Mouse (Mus musculus): ENCODE measurements around the gene Vpreb2. TPM values are rescaled to one million over a fixed set of nuclear protein-coding genes. Genes with fewer than 3 reads are reported as not detected.
"Not testable (repeated sequence)": the region's sequence is repeated elsewhere in the genome, so short reads cannot be mapped to it uniquely, and the experiment has no call there.

Gene Vpreb2
- polyA plus RNA-seq, 1 experiment from 2014 or later: not detected

- H3K27me3 ChIP-seq: 0 out of 2 replicates have a peak, but pooled peaks cover 3% of the 10 kb centered on the region
- no peak overlapping the region for H3K4me3 ChIP-seq (replicated peaks)
- peak overlapping the region; percentile 88 for H3K27ac ChIP-seq
- H3K9me3 ChIP-seq: no peaks in the 10 kb centered on the region
- no peak overlapping the region for H3K4me2 ChIP-seq (replicated peaks)
- peak overlapping the region; percentile 36; the same call in 1 of the 2 replicates for H3K9ac ChIP-seq (replicated peaks)
- 34% methylated on average over 4 of the region's 4 CpGs for WGBS
- H3K4me1 ChIP-seq (replicated peaks): peaks cover 23% of the 10 kb centered on the region
- H3K36me3 ChIP-seq: no peaks in the 10 kb centered on the region
- ATAC-seq: peak; percentile 82
Measured at GRCm38 (mm10) chr16:17950068-17950467, 30.2 kb upstream of the Vpreb2 start.

GRCm38 (mm10) chr16:17951618-17952017 lies 28.6 kb upstream of the Vpreb2 start:
- Histone ChIP-seq H3K4me2 (replicated peaks) (no peak overlapping the region), H3K27me3 (no peaks in the 10 kb centered on the region), H3K9me3 (0 out of 2 replicates have a peak, but pooled peaks cover 4% of the 10 kb centered on the region), H3K27ac (no peak overlapping the region), H3K4me3 (replicated peaks) (no peak overlapping the region), H3K4me1 (replicated peaks) (peaks cover 23% of the 10 kb centered on the region), H3K36me3 (no peaks in the 10 kb centered on the region), H3K9ac (replicated peaks) (no peak overlapping the region)
- 91% methylated on average over 4 of the region's 4 CpGs for WGBS
- ATAC-seq: no peak

GRCm38 (mm10) chr16:17956052-17956638 lies 24.1 kb upstream of the Vpreb2 start:
- H3K36me3 ChIP-seq; H3K27me3 ChIP-seq; H3K4me2 ChIP-seq (replicated peaks); H3K9ac ChIP-seq (replicated peaks); H3K4me3 ChIP-seq (replicated peaks); H3K4me1 ChIP-seq (replicated peaks); H3K27ac ChIP-seq; H3K9me3 ChIP-seq; ATAC-seq: not testable (repeated sequence)
- 96% methylated on average over 17 of the region's 17 CpGs for WGBS

GRCm38 (mm10) chr16:17962091-17962490 lies 18.1 kb upstream of the Vpreb2 start:
- Histone ChIP-seq H3K36me3 (no peaks in the 10 kb centered on the region), H3K9ac (replicated peaks) (no peak overlapping the region), H3K4me2 (replicated peaks) (no peak overlapping the region), H3K27ac (no peak overlapping the region), H3K9me3 (no peaks in the 10 kb centered on the region; the same call in 1 of the 2 replicates), H3K27me3 (no peaks in the 10 kb centered on the region), H3K4me1 (replicated peaks) (no peaks in the 10 kb centered on the region), H3K4me3 (replicated peaks) (no peak overlapping the region)
- ATAC-seq: no peak
- 86% methylated on average over 7 of the region's 7 CpGs for WGBS

- H3K36me3 ChIP-seq: no peaks in the 10 kb centered on the region
- H3K4me2 ChIP-seq (replicated peaks): no peak overlapping the region
- no peak overlapping the region for H3K4me3 ChIP-seq (replicated peaks)
- 76% methylated on average over 5 of the region's 5 CpGs for WGBS
- H3K4me1 ChIP-seq (replicated peaks): no peaks in the 10 kb centered on the region
- H3K27me3 ChIP-seq: no peaks in the 10 kb centered on the region
- ATAC-seq: no peak
- no peaks in the 10 kb centered on the region for H3K9me3 ChIP-seq
- H3K27ac ChIP-seq: no peak overlapping the region
- no peak overlapping the region for H3K9ac ChIP-seq (replicated peaks)
Measured at GRCm38 (mm10) chr16:17971853-17972252, 8.4 kb upstream of the Vpreb2 start.

GRCm38 (mm10) chr16:17977840-17978239 lies 2.4 kb upstream of the Vpreb2 start:
- H3K27ac ChIP-seq; H3K4me2 ChIP-seq (replicated peaks); H3K36me3 ChIP-seq; H3K4me1 ChIP-seq (replicated peaks); H3K27me3 ChIP-seq; H3K4me3 ChIP-seq (replicated peaks); H3K9me3 ChIP-seq; ATAC-seq; H3K9ac ChIP-seq (replicated peaks): not testable (repeated sequence)
- WGBS: 71% methylated on average over 7 of the region's 7 CpGs

GRCm38 (mm10) chr16:17983201-17983600 lies 3.0 kb downstream of the Vpreb2 start:
- no peaks in the 10 kb centered on the region for H3K9me3 ChIP-seq
- H3K4me2 ChIP-seq (replicated peaks): no peak overlapping the region
- no peaks in the 10 kb centered on the region for H3K36me3 ChIP-seq
- no peaks in the 10 kb centered on the region for H3K4me1 ChIP-seq (replicated peaks)
- WGBS: 90% methylated on average over 2 of the region's 2 CpGs
- no peak overlapping the region for H3K4me3 ChIP-seq (replicated peaks)
- ATAC-seq: no peak
- no peak overlapping the region for H3K27ac ChIP-seq
- H3K27me3 ChIP-seq: no peaks in the 10 kb centered on the region; the same call in 1 of the 2 replicates
- H3K9ac ChIP-seq (replicated peaks): no peak overlapping the region

- no peak overlapping the region for H3K4me2 ChIP-seq (replicated peaks)
- H3K4me3 ChIP-seq (replicated peaks): no peak overlapping the region
- no peaks in the 10 kb centered on the region; the same call in 1 of the 2 replicates for H3K27me3 ChIP-seq
- no peak overlapping the region for H3K9ac ChIP-seq (replicated peaks)
- 79% methylated on average over 5 of the region's 5 CpGs for WGBS
- no peak for ATAC-seq
- H3K27ac ChIP-seq: no peak overlapping the region
- no peaks in the 10 kb centered on the region for H3K9me3 ChIP-seq
- H3K4me1 ChIP-seq (replicated peaks): no peaks in the 10 kb centered on the region
- H3K36me3 ChIP-seq: no peaks in the 10 kb centered on the region
Measured at GRCm38 (mm10) chr16:17984231-17984630, 4.0 kb downstream of the Vpreb2 start.

- H3K4me1 ChIP-seq (replicated peaks): no peaks in the 10 kb centered on the region
- peaks cover 4% of the 10 kb centered on the region; the same call in 1 of the 2 replicates for H3K9me3 ChIP-seq
- H3K27me3 ChIP-seq: no peaks in the 10 kb centered on the region; the same call in 1 of the 2 replicates
- no peak overlapping the region for H3K4me2 ChIP-seq (replicated peaks)
- no peak overlapping the region for H3K4me3 ChIP-seq (replicated peaks)
- no peak overlapping the region for H3K9ac ChIP-seq (replicated peaks)
- H3K36me3 ChIP-seq: no peaks in the 10 kb centered on the region
- no peak for ATAC-seq
- H3K27ac ChIP-seq: no peak overlapping the region
- WGBS: 60% methylated on average over 5 of the region's 5 CpGs
Measured at GRCm38 (mm10) chr16:17985078-17985477, 4.8 kb downstream of the Vpreb2 start.

GRCm38 (mm10) chr16:17986456-17987132 lies 6.4 kb downstream of the Vpreb2 start:
- WGBS: 50% methylated on average over 10 of the region's 10 CpGs
- Histone ChIP-seq H3K36me3 (no peaks in the 10 kb centered on the region), H3K9me3 (peaks cover 10% of the 10 kb centered on the region), H3K27me3 (no peaks in the 10 kb centered on the region; the same call in 1 of the 2 replicates), H3K4me2 (replicated peaks) (no peak overlapping the region), H3K4me3 (replicated peaks) (no peak overlapping the region), H3K4me1 (replicated peaks) (no peaks in the 10 kb centered on the region), H3K27ac (no peak overlapping the region), H3K9ac (replicated peaks) (no peak overlapping the region)
- 0 out of 2 replicates have a peak, but pooled peaks have one; percentile 60 for ATAC-seq

- Histone ChIP-seq H3K27ac (no peak overlapping the region), H3K36me3 (no peaks in the 10 kb centered on the region), H3K4me2 (replicated peaks) (no peak overlapping the region), H3K4me3 (replicated peaks) (no peak overlapping the region), H3K9ac (replicated peaks) (no peak overlapping the region), H3K4me1 (replicated peaks) (no peaks in the 10 kb centered on the region), H3K27me3 (no peaks in the 10 kb centered on the region; the same call in 1 of the 2 replicates), H3K9me3 (peaks cover 18% of the 10 kb centered on the region)
- 81% methylated on average over 1 of the region's 1 CpGs for WGBS
- ATAC-seq: no peak
Measured at GRCm38 (mm10) chr16:17987703-17988102, 7.5 kb downstream of the Vpreb2 start.

- WGBS: 97% methylated on average over 16 of the region's 16 CpGs
- not testable (repeated sequence) for H3K27ac ChIP-seq; H3K4me3 ChIP-seq (replicated peaks); H3K36me3 ChIP-seq; H3K9ac ChIP-seq (replicated peaks); H3K4me2 ChIP-seq (replicated peaks); H3K27me3 ChIP-seq; ATAC-seq; H3K4me1 ChIP-seq (replicated peaks)
- peaks cover 21% of the 10 kb centered on the region for H3K9me3 ChIP-seq
Measured at GRCm38 (mm10) chr16:17992321-17992720, 12.1 kb downstream of the Vpreb2 start.
